Mouse (Mus musculus) adrenal gland, adult 8-10 months (tissue): ENCODE results near the gene Cdkn1a. TPM values are rescaled to one million over a fixed set of nuclear protein-coding genes. Genes with fewer than 3 reads are reported as not detected.
A peak's percentile ranks its signal among the peaks of the same experiment; 100 is the strongest.
"Not testable (repeated sequence)": the region's sequence is repeated elsewhere in the genome, so short reads cannot be mapped to it uniquely, and the experiment has no call there.

Experiments
- DNase-seq: peaks from one replicate; pipeline ENCODE4 v3.0.0; 2022
- total RNA-seq, 4 experiments: library from RNA; stranded (reverse); gene quantifications; 2 replicates each; pipeline ENCODE4 v1.2.4; 2022

Gene Cdkn1a
- 10 to 100 TPM; 17.3 to 29.4 (median 24.6) TPM for total RNA-seq

- DNase-seq, result no peak
These were observed at the start of gene Cdkn1a for GRCm38 (mm10) chr17:29090776-29091175. Gene Cdkn1a (plus strand): TSS chr17:29090976.

- not testable (repeated sequence) for DNase-seq
These were observed 49.1 kb upstream of the Cdkn1a start for GRCm38 (mm10) chr17:29041632-29042031.

- no peak for DNase-seq
These were observed 48.2 kb upstream of the Cdkn1a start for GRCm38 (mm10) chr17:29042569-29042968.

GRCm38 (mm10) chr17:29043583-29043982 lies 47.2 kb upstream of the Cdkn1a start:
- DNase-seq, result no peak

GRCm38 (mm10) chr17:29044146-29044924 lies 46.4 kb upstream of the Cdkn1a start:
- DNase-seq, result no peak

- DNase-seq, result no peak
These were observed 45.9 kb upstream of the Cdkn1a start for GRCm38 (mm10) chr17:29044925-29045319.

GRCm38 (mm10) chr17:29045741-29046530 lies 44.8 kb upstream of the Cdkn1a start:
- no peak for DNase-seq

- no peak for DNase-seq
These were observed 43.9 kb upstream of the Cdkn1a start for GRCm38 (mm10) chr17:29046863-29047262.

- DNase-seq, result no peak
These were observed 42.9 kb upstream of the Cdkn1a start for GRCm38 (mm10) chr17:29047697-29048514.

- peak; percentile 67 for DNase-seq
These were observed 41.8 kb upstream of the Cdkn1a start for GRCm38 (mm10) chr17:29048748-29049507.

- no peak for DNase-seq
These were observed 41.3 kb upstream of the Cdkn1a start for GRCm38 (mm10) chr17:29049508-29049889.

- DNase-seq, result no peak
These were observed 40.9 kb upstream of the Cdkn1a start for GRCm38 (mm10) chr17:29049923-29050322.

GRCm38 (mm10) chr17:29050791-29051190 lies 40.0 kb upstream of the Cdkn1a start:
- no peak for DNase-seq

GRCm38 (mm10) chr17:29053067-29053466 lies 37.7 kb upstream of the Cdkn1a start:
- no peak for DNase-seq

GRCm38 (mm10) chr17:29053841-29054240 lies 36.9 kb upstream of the Cdkn1a start:
- peak; percentile 55 for DNase-seq

GRCm38 (mm10) chr17:29054429-29054828 lies 36.3 kb upstream of the Cdkn1a start:
- no peak for DNase-seq

- DNase-seq, result no peak
These were observed 35.2 kb upstream of the Cdkn1a start for GRCm38 (mm10) chr17:29055586-29055985.

- DNase-seq, result no peak
These were observed 34.6 kb upstream of the Cdkn1a start for GRCm38 (mm10) chr17:29056207-29056606.

GRCm38 (mm10) chr17:29056699-29057151 lies 34.1 kb upstream of the Cdkn1a start:
- no peak for DNase-seq

GRCm38 (mm10) chr17:29057361-29057890 lies 33.4 kb upstream of the Cdkn1a start:
- no peak for DNase-seq

- DNase-seq, result peak; percentile 36
These were observed 32.8 kb upstream of the Cdkn1a start for GRCm38 (mm10) chr17:29057961-29058360.

GRCm38 (mm10) chr17:29058487-29058886 lies 32.3 kb upstream of the Cdkn1a start:
- DNase-seq, result no peak
